Mouse (Mus musculus): ENCODE measurements around the gene Med9. TPM values are rescaled to one million over a fixed set of nuclear protein-coding genes. Genes with fewer than 3 reads are reported as not detected.

The Med9 gene
- total and polyA plus RNA-seq, 3 experiments, result 35.5 to 43.3 (median 41.6) TPM

- no peaks in the 10 kb centered on the region for H3K79me2 ChIP-seq (replicated peaks; ENCODE audit: control insufficient read depth, extremely low read depth, insufficient read depth, poor library complexity, severe bottlenecking)
- H3K4me2 ChIP-seq (ENCODE audit: insufficient read depth, low read depth, poor library complexity, severe bottlenecking), result no peak overlapping the region
- dilution Hi-C loops (cut with MboI; ENCODE audit: extremely low pct_ligation_motif_present, extremely low pct_unique_long_range_greater_than_20kb, low sequenced_read_pairs) (no loop called here), in situ Hi-C loops (cut with MboI; ENCODE audit: low pct_ligation_motif_present, low pct_unique_long_range_greater_than_20kb, low sequenced_read_pairs) (no loop called here)
- H3K9ac ChIP-seq (ENCODE audit: insufficient read depth, low read depth), result no peak overlapping the region
- no peak for DNase-seq (ENCODE audit: extremely low read depth)
- H3K4me1 ChIP-seq (ENCODE audit: control insufficient read depth in 1 of 2, insufficient read depth in 2 of 2), result peaks cover 2 to 27% of the 10 kb centered on the region in 2 experiments; a peak in 2 of 4 replicates
- no peaks in the 10 kb centered on the region for H3K36me3 ChIP-seq (replicated peaks in 1 of 2; ENCODE audit: control insufficient read depth in 1 of 2, insufficient read depth in 1 of 2, low read length in 1 of 2)
- H3K27me3 ChIP-seq (replicated peaks), result peaks cover 29% of the 10 kb centered on the region
- peaks cover 5% of the 10 kb centered on the region for H3K9me3 ChIP-seq (replicated peaks; ENCODE audit: low read length)
- H3K27ac ChIP-seq (ENCODE audit: insufficient read depth, low read depth), result no peak overlapping the region
- no peak overlapping the region for H3K4me3 ChIP-seq (replicated peaks in 1 of 3; ENCODE audit: low read depth in 2 of 3, low read length in 2 of 3, poor library complexity in 1 of 3)
- TF ChIP-seq MXI1 (IDR thresholded peaks at IDR 0.05; ENCODE audit: low read depth, low read length), result no peak
- TF ChIP-seq GABPA (IDR thresholded peaks at IDR 0.05; ENCODE audit: insufficient replicate concordance, low read depth, low read length), result no peak
These were observed 10.4 kb upstream of the Med9 start for GRCm38 (mm10) chr11:59937615-59938014.

- dilution Hi-C loops (cut with MboI; ENCODE audit: extremely low pct_ligation_motif_present, extremely low pct_unique_long_range_greater_than_20kb, low sequenced_read_pairs) (no loop called here), in situ Hi-C loops (cut with MboI; ENCODE audit: low pct_ligation_motif_present, low pct_unique_long_range_greater_than_20kb, low sequenced_read_pairs) (no loop called here)
These were observed 8.2 kb upstream of the Med9 start for GRCm38 (mm10) chr11:59939821-59940220.

GRCm38 (mm10) chr11:59940645-59941044 lies 7.4 kb upstream of the Med9 start:
- H3K9me3 ChIP-seq (replicated peaks; ENCODE audit: low read length), result peaks cover 5% of the 10 kb centered on the region
- dilution Hi-C loops (cut with MboI; ENCODE audit: extremely low pct_ligation_motif_present, extremely low pct_unique_long_range_greater_than_20kb, low sequenced_read_pairs) (no loop called here), in situ Hi-C loops (cut with MboI; ENCODE audit: low pct_ligation_motif_present, low pct_unique_long_range_greater_than_20kb, low sequenced_read_pairs) (no loop called here)
- peaks cover 0 to 14% of the 10 kb centered on the region in 2 experiments; a peak in 2 of 4 replicates for H3K4me1 ChIP-seq (ENCODE audit: control insufficient read depth in 1 of 2, insufficient read depth in 2 of 2)
- no peak for DNase-seq (ENCODE audit: extremely low read depth)
- no peak overlapping the region for H3K9ac ChIP-seq (ENCODE audit: insufficient read depth, low read depth)
- no peak overlapping the region for H3K4me2 ChIP-seq (ENCODE audit: insufficient read depth, low read depth, poor library complexity, severe bottlenecking)
- no peak overlapping the region for H3K4me3 ChIP-seq (replicated peaks in 1 of 3; ENCODE audit: low read depth in 2 of 3, low read length in 2 of 3, poor library complexity in 1 of 3)
- no peaks in the 10 kb centered on the region for H3K79me2 ChIP-seq (replicated peaks; ENCODE audit: control insufficient read depth, extremely low read depth, insufficient read depth, poor library complexity, severe bottlenecking)
- TF ChIP-seq ZC3H11A (IDR thresholded peaks at IDR 0.05; ENCODE audit: low read depth, low read length) (no peak), NRF1 (IDR thresholded peaks at IDR 0.05; ENCODE audit: low read depth, low read length) (no peak), E2F4 (IDR thresholded peaks at IDR 0.05; ENCODE audit: insufficient replicate concordance, low read depth, low read length) (no peak), CTCF (conservative IDR thresholded peaks at IDR 0.05 in 1 of 2, IDR thresholded peaks at IDR 0.05 in 1 of 2; ENCODE audit: low read depth in 2 of 2, low read length in 2 of 2) (no peak), MYC (IDR thresholded peaks at IDR 0.05; ENCODE audit: low read depth, low read length) (no peak), UBTF (IDR thresholded peaks at IDR 0.05; ENCODE audit: low read depth, low read length) (no peak), ZMIZ1 (IDR thresholded peaks at IDR 0.05; ENCODE audit: low read depth, low read length) (no peak), HCFC1 (IDR thresholded peaks at IDR 0.05; ENCODE audit: low read depth, low read length) (no peak), SIN3A (IDR thresholded peaks at IDR 0.05; ENCODE audit: low read length) (no peak), EP300 (IDR thresholded peaks at IDR 0.05; ENCODE audit: low read length) (no peak), POLR2A (IDR thresholded peaks at IDR 0.05; ENCODE audit: low read depth, low read length) (no peak), CHD1 (IDR thresholded peaks at IDR 0.05; ENCODE audit: low read depth, low read length) (no peak), TCF12 (IDR thresholded peaks at IDR 0.05; ENCODE audit: low read depth, low read length) (no peak), RCOR1 (conservative IDR thresholded peaks at IDR 0.05; ENCODE audit: low read depth, low read length) (no peak), KAT2A (IDR thresholded peaks at IDR 0.05; ENCODE audit: insufficient replicate concordance, low read length) (no peak)
- H3K36me3 ChIP-seq (replicated peaks in 1 of 2; ENCODE audit: control insufficient read depth in 1 of 2, insufficient read depth in 1 of 2, low read length in 1 of 2), result no peaks in the 10 kb centered on the region
- no peak overlapping the region for H3K27ac ChIP-seq (ENCODE audit: insufficient read depth, low read depth)
- H3K27me3 ChIP-seq (replicated peaks), result peaks cover 33% of the 10 kb centered on the region

More at GRCm38 (mm10) chr11:59939821-59940220, 8.2 kb upstream of the Med9 start:
- Histone ChIP-seq H3K4me3 (replicated peaks in 1 of 3; ENCODE audit: low read depth in 2 of 3, low read length in 2 of 3, poor library complexity in 1 of 3) (no peak overlapping the region), H3K4me1 (ENCODE audit: control insufficient read depth in 1 of 2, insufficient read depth in 2 of 2) (peaks cover 0 to 14% of the 10 kb centered on the region in 2 experiments; a peak in 2 of 4 replicates), H3K27me3 (replicated peaks) (peaks cover 34% of the 10 kb centered on the region), H3K79me2 (replicated peaks; ENCODE audit: control insufficient read depth, extremely low read depth, insufficient read depth, poor library complexity, severe bottlenecking) (no peaks in the 10 kb centered on the region), H3K27ac (ENCODE audit: insufficient read depth, low read depth) (no peak overlapping the region), H3K36me3 (replicated peaks in 1 of 2; ENCODE audit: control insufficient read depth in 1 of 2, insufficient read depth in 1 of 2, low read length in 1 of 2) (no peaks in the 10 kb centered on the region), H3K4me2 (ENCODE audit: insufficient read depth, low read depth, poor library complexity, severe bottlenecking) (no peak overlapping the region), H3K9me3 (replicated peaks; ENCODE audit: low read length) (peaks cover 5% of the 10 kb centered on the region), H3K9ac (ENCODE audit: insufficient read depth, low read depth) (no peak overlapping the region)
- TF ChIP-seq EP300 (IDR thresholded peaks at IDR 0.05; ENCODE audit: low read length), result no peak
- no peak for TF ChIP-seq ETS1 (conservative IDR thresholded peaks at IDR 0.05; ENCODE audit: low read depth, low read length)
- TF ChIP-seq CHD2 (IDR thresholded peaks at IDR 0.05; ENCODE audit: low read length), result no peak
- TF ChIP-seq ELF1 (IDR thresholded peaks at IDR 0.05; ENCODE audit: low read depth, low read length), result no peak
- no peak for TF ChIP-seq PAX5 (IDR thresholded peaks at IDR 0.05; ENCODE audit: low read length)
- no peak for TF ChIP-seq ZMIZ1 (IDR thresholded peaks at IDR 0.05; ENCODE audit: low read depth, low read length)
- TF ChIP-seq UBTF (IDR thresholded peaks at IDR 0.05; ENCODE audit: low read depth, low read length), result no peak
- no peak for TF ChIP-seq GABPA (IDR thresholded peaks at IDR 0.05; ENCODE audit: insufficient replicate concordance, low read depth, low read length)
- no peak for TF ChIP-seq NRF1 (IDR thresholded peaks at IDR 0.05; ENCODE audit: low read depth, low read length)
- no peak for TF ChIP-seq POLR2A (IDR thresholded peaks at IDR 0.05; ENCODE audit: low read depth, low read length)
- TF ChIP-seq POLR2AphosphoS2 (IDR thresholded peaks at IDR 0.05; ENCODE audit: low read depth, low read length), result no peak
- no peak for DNase-seq (ENCODE audit: extremely low read depth)

Measured in CH12.LX (cell line).